Mouse (Mus musculus): Measurements from ENCODE around the gene Mamstr.

Mamstr gene

DNA sequence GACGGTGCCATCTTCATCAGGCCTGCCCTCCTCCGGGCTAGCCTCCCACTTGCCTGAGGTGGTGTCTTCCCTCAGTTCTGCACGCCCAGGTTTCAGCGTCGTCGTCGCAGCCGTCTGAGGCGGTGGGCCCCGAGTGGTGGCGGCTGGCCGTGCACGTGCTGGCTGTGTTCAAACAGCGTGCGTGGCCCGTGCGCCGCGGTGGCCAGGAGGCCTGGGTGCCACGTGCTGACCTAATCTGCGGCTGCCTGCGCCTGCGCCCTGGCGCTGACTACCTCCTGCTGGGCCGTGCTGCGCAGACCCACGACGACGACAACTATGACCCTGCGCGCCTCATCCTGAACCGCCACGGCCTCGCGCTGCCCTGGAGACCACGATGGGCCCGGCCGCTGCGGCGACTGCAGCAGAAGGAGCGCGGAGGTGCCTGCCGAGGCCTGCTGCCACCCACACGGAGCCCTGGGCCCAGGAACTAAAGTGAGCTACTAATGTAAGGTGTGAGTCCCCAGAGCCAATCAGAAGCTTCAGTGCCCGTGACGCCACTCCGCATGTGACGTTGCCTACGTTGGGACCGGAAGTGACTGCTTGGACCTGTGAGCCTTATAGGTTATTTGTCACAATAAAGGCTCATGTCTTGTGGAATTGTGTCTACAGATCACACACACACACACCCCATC, 54.3 kb downstream of the Mamstr start, which contains the start of gene Sec1:
Gene Sec1, minus strand, starts transcription at position 482 of the 671 bp plus-strand sequence.
- DNase-seq (ENCODE audit: low read depth), result no peak

DNA sequence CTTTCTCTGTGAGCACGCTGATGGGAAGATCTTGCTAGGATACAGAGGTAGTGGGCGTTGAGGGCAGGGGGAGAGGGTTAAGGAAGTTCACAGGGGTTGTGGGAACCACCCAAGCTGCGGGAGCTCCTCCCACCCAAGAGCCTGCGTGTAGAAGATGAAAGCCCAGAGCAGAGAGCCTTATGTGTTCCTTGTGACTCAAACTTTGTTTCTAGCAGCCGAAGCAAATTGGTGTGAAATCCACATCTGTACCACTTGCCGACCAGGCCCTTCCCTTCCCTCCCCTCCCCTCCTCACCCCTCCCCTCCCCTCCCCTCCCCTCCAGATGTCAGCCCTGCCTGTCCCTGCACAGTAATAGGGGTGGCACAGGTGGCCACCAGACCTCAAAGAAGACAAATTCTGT, 55.3 kb downstream of the Mamstr start:
- no peak for DNase-seq (ENCODE audit: low read depth)

Data from NIH3T3 (cell line).